Mouse (Mus musculus) T-cell, adult 66 days (primary cell): Measurements from ENCODE around the gene Gcnt4. TPM values are rescaled to one million over a fixed set of nuclear protein-coding genes. Genes with fewer than 3 reads are reported as not detected.

Experiments
- total RNA-seq, 2 experiments: library from RNA; stranded (reverse); gene quantifications; 3 replicates in 1 of 2; 4 replicates in 1 of 2; pipeline ENCODE4 v1.2.4; 2023

The Gcnt4 gene
- total RNA-seq = under 1 TPM; 0.12 to 0.15 TPM

DNA sequence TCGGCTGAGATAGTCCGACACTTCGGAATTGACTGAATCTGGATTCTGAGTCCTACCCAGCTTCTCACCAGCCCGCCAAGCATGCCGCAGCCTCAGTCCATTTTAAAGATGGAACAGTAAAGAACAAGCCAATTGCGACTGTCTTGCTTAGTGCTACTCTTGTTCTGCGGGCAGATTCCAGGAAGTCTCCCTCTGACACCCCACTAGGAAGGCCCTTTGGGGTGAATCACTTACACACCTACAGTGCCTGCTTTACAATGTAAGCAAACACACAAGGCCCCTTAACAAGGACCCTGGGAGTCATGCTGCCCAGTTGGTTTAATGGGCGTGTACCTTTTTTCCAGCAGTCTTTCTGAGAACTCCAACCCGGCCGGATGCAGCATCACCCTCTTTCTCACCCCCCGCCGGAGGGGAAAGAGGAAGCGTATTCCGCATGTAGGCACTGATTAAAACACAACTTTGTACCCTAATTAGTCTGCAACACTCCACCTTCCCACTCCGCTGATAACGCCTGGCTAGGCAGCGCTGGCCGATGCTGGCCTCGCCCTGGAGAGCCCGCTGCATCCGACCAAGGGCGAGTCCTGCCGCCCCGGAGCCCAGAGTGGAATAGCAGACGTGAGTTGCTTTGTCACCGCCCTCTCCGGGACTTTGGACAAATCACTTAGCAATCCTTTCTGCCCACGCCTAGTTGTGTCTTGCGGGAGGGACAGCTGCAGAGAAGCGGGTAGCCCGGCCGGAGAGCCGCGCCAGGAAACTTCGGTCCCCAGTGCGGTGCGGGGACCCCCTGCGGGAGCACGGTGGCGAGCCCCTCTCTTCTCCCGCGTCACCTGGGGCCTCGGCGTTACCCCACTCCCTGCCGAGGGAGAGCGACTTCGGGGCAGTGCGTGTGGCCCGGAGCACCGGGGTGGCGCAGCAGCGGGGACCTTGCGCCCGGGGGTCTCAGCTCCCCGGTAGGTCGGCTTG, at the start of gene Gcnt4:
TSS of gene Gcnt4 (plus strand) at position 691 of the 963 bp plus-strand sequence.

Other genes with a start within 250 kb of the Gcnt4 start
- not detected for gene Ankrd31, start 176.4 kb upstream of the Gcnt4 start, total RNA-seq
- gene 1700029F12Rik, start 109.7 kb downstream of the Gcnt4 start, total RNA-seq = not detected
- not detected for gene Fam169a, start 142.6 kb downstream of the Gcnt4 start, total RNA-seq
- 1 to 10 TPM in 1 of 2 experiments, not detected in 1; 3.5 TPM for gene Gm6169, start 174.5 kb downstream of the Gcnt4 start, total RNA-seq
- gene Gfm2, start 213.2 kb downstream of the Gcnt4 start, total RNA-seq = 10 to 100 TPM; 28.0 to 31.1 TPM
- 100 to 1,000 TPM; 162 to 196 TPM for gene Nsa2, start 213.2 kb downstream of the Gcnt4 start, total RNA-seq